Mouse (Mus musculus) forebrain, embryonic 16.5 days (tissue): Measurements from ENCODE around the gene Stim1. TPM values are rescaled to one million over a fixed set of nuclear protein-coding genes. Genes with fewer than 3 reads are reported as not detected.

Experiments used
- ATAC-seq: fragments of 200-750 bp; cut with Nextera tagmentation; 2 replicates; pipeline ENCODE4 v1.8.0; 2017; ENCODE audit warnings: mild to moderate bottlenecking, moderate library complexity
- H3K27ac ChIP-seq: fragments of 300-500 bp; sonication (generic); 2 replicates; pipeline ENCODE4 v1.5.1; 2014; ENCODE audit warnings: low read length, control low read depth
- H3K27me3 ChIP-seq: fragments of 300-500 bp; sonication (generic); replicated peaks from 2 replicates; pipeline ENCODE4 v1.6.1; 2014; ENCODE audit warnings: low read length; ENCODE audit not compliant: control insufficient read depth, insufficient read depth
- H3K36me3 ChIP-seq: fragments of 300-500 bp; sonication (generic); 2 replicates; pipeline ENCODE4 v1.6.1; 2014; ENCODE audit not compliant: control insufficient read depth, insufficient read depth
- H3K4me1 ChIP-seq: fragments of 300-500 bp; sonication (generic); replicated peaks from 2 replicates; pipeline ENCODE4 v1.6.1; 2014; ENCODE audit warnings: low read length; ENCODE audit not compliant: control insufficient read depth, insufficient read depth
- H3K4me2 ChIP-seq: fragments of 300-500 bp; sonication (generic); 2 replicates; pipeline ENCODE4 v1.6.1; 2014; ENCODE audit warnings: mild to moderate bottlenecking, low read length, control low read depth
- H3K4me3 ChIP-seq: fragments of 300-500 bp; sonication (generic); replicated peaks from 2 replicates; pipeline ENCODE4 v1.5.1; 2014; ENCODE audit warnings: mild to moderate bottlenecking, low read length, control low read depth
- H3K9ac ChIP-seq: fragments of 300-500 bp; sonication (generic); replicated peaks from 2 replicates; pipeline ENCODE4 v1.6.1; 2014; ENCODE audit warnings: low read depth, low read length, control low read depth
- H3K9me3 ChIP-seq: fragments of 300-500 bp; sonication (generic); 2 replicates; pipeline ENCODE4 v1.6.1; 2016; ENCODE audit warnings: low read length; ENCODE audit not compliant: control insufficient read depth
- WGBS: fragments of 180-500 bp; shearing (Covaris S2); extraction: QIAGEN DNeasy Blood & Tissue Kit; methylation state at CpG from one replicate; pipeline ENCODE4 v1.1.7; 2014; 5-methylcytosine and 5-hydroxymethylcytosine counted together
- polyA plus RNA-seq: library from polyadenylated mRNA; unstranded; fragments of >200 nt; fragmentation: Nextera tagmentation; extraction: Ambion mirVana; gene quantifications from 2 replicates; pipeline ENCODE4 v1.2.1, GENCODE M21; 2015

Stim1 gene
- polyA plus RNA-seq, 1 experiment from 2014 or later = 12.1 TPM

DNA sequence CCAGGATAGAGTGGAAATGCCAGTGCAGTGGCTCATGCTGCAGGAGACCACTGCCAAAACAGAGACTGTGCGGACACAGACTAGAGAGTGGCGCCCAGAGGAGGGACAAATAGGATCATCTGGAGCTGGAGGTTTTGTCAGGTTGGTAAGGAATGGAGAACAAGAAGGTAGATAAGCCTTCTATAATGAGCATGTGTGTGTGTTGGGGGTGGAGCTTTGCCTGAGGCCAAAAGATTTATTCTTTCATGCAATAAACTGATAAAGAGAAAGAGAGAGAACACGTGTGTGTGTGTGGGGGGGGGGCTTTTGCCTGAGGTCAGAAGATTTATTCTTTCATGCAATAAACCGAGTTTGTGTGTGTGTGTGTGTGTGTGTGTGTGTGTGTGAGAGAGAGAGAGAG is 34.5 kb upstream of the Stim1 start:
- Histone ChIP-seq H3K4me1 (no peaks in the 10 kb centered on the region), H3K9ac (no peak overlapping the region), H3K27me3 (no peaks in the 10 kb centered on the region), H3K4me3 (no peak overlapping the region), H3K36me3 (peaks cover 9% of the 10 kb centered on the region; the same call in 1 of the 2 replicates), H3K4me2 (no peak overlapping the region), H3K27ac (no peak overlapping the region), H3K9me3 (no peaks in the 10 kb centered on the region)
- no peak for ATAC-seq
- WGBS = 74% methylated on average over 4 of the region's 4 CpGs

- Histone ChIP-seq H3K27me3 (no peaks in the 10 kb centered on the region), H3K4me3 (no peak overlapping the region), H3K9ac (no peak overlapping the region), H3K9me3 (no peaks in the 10 kb centered on the region), H3K4me2 (no peak overlapping the region), H3K27ac (no peak overlapping the region), H3K36me3 (peaks cover 22% of the 10 kb centered on the region), H3K4me1 (no peaks in the 10 kb centered on the region)
- no peak for ATAC-seq
- WGBS = 92% methylated on average over 8 of the region's 8 CpGs
Observed at GRCm38 (mm10) chr7:102238686-102239286, 28.8 kb upstream of the Stim1 start.

DNA sequence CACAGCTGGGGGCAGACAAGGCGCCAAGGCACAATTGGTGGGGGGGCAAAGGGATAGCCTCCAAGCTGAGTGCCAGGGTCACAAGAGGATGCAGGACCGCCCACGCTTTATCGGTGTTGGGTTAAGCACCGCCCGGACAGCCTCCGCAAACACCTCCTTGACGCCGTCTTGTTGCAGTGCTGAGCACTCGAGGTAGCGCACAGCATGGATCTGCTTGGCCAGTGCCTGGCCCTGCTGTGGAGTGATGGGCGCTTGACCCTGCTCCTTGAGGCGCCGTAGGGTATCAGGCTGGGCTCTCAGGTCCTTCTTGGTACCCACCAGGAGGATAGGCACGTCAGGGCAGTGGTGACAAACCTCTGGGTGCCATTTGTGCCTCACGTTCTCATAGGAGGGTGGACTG is 28.0 kb upstream of the Stim1 start:
- no peak overlapping the region for H3K9ac ChIP-seq
- no peak for ATAC-seq
- H3K4me3 ChIP-seq = no peak overlapping the region
- H3K9me3 ChIP-seq = no peaks in the 10 kb centered on the region
- 94% methylated on average over 16 of the region's 16 CpGs for WGBS
- H3K4me1 ChIP-seq = no peaks in the 10 kb centered on the region
- H3K27ac ChIP-seq = no peak overlapping the region
- no peaks in the 10 kb centered on the region for H3K27me3 ChIP-seq
- H3K4me2 ChIP-seq = no peak overlapping the region
- H3K36me3 ChIP-seq = peaks cover 22% of the 10 kb centered on the region

DNA sequence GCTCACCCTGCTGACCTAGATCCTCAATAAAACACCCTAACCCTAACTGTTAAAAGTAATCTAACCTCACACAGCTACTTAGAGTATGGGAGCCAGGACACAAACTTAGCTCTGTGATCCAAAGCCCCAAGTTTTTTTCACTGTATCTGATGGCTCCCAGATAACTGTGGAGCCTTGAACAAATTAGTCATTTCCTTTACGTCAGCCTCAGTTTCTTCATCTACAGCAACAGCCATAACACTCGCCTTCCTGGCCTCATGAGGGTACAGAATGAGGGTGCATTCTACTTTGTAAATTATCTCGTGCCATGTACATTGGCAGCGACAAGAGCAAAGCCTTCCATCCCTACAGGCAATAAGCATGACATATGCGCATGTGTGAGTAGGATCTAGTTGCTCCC is 25.2 kb upstream of the Stim1 start:
- H3K27ac ChIP-seq = no peak overlapping the region
- 91% methylated on average over 5 of the region's 5 CpGs for WGBS
- peaks cover 18% of the 10 kb centered on the region for H3K36me3 ChIP-seq

GRCm38 (mm10) chr7:102242917-102243316 is 24.7 kb upstream of the Stim1 start:
- peaks cover 14% of the 10 kb centered on the region for H3K36me3 ChIP-seq

More for the DNA sequence above, 25.2 kb upstream of the Stim1 start:
- peaks cover 5% of the 10 kb centered on the region; the same call in 1 of the 2 replicates for H3K4me1 ChIP-seq
- ATAC-seq = no peak
- H3K9me3 ChIP-seq = no peaks in the 10 kb centered on the region
- H3K4me3 ChIP-seq = no peak overlapping the region
- no peak overlapping the region for H3K9ac ChIP-seq
- no peaks in the 10 kb centered on the region for H3K27me3 ChIP-seq
- no peak overlapping the region for H3K4me2 ChIP-seq

DNA sequence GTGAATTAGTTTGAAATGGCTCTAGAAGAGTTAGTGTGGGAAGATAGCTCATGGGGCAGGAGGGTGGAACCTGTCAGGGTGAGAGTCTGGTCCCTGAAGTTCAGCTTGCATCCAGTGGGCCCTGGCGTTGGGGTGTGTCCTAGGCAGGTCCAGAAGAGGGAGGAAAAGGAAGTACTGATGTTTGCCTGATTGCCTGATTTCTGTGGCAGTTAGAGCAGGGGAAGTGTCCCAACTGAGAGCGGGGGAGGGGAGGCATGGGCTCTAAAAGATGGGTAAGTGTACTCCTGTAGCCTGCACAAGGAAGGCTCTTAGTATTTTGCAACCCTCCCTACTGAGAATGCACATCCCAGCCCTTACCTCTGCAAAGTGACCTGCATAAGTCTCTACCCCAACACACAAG is 23.7 kb upstream of the Stim1 start:
- peaks cover 5% of the 10 kb centered on the region for H3K36me3 ChIP-seq
- WGBS = 94% methylated on average over 2 of the region's 2 CpGs
- no peaks in the 10 kb centered on the region for H3K27me3 ChIP-seq
- H3K9me3 ChIP-seq = no peaks in the 10 kb centered on the region
- no peak overlapping the region for H3K9ac ChIP-seq
- ATAC-seq = no peak
- peaks cover 11% of the 10 kb centered on the region; the same call in 1 of the 2 replicates for H3K4me1 ChIP-seq
- H3K4me3 ChIP-seq = no peak overlapping the region
- H3K4me2 ChIP-seq = no peak overlapping the region
- no peak overlapping the region for H3K27ac ChIP-seq

More at GRCm38 (mm10) chr7:102242917-102243316, 24.7 kb upstream of the Stim1 start:
- Histone ChIP-seq H3K27ac (no peak overlapping the region), H3K9ac (no peak overlapping the region), H3K27me3 (no peaks in the 10 kb centered on the region), H3K9me3 (no peaks in the 10 kb centered on the region), H3K4me2 (no peak overlapping the region), H3K4me1 (peaks cover 5% of the 10 kb centered on the region; the same call in 1 of the 2 replicates), H3K4me3 (no peak overlapping the region)
- 86% methylated on average over 3 of the region's 3 CpGs for WGBS
- ATAC-seq = no peak

DNA sequence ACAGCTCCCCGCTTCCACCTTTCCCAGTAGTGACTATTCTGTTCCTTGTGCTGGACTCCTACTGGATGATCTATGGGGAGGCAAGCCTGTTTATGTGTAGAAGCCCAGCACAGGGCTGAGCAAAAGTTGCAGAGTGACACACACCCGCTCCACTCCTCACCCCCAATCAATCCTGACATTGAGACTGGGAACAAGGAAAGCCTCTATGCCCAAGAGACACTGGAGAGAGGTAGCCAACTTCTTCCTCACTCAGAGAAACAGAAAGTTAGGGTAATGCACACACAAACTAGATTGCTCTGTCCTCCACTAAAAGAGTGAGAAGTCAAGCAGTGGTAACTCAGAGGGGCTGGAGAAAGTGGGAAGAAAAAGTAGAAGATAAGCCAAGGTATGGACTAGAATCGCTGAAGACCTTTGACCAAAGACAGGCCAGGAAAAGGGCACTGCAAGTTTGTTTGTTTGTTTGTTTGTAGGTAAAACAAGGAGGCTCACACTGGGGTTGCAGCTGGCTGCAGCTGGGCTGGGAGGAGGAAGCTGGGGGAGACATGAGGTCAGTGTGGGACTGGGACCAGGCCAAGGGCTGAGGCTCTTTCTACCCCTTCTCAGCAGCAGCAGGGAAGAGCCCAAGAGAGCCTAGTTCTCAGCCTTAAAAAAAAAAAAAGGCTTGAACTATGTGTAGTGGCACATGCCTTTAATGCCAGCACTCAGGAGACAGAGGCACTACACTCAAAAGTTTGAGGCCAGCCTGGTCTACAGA is 22.6 kb upstream of the Stim1 start:
- H3K27ac ChIP-seq = no peak overlapping the region
- H3K4me2 ChIP-seq = no peak overlapping the region
- H3K36me3 ChIP-seq = no peaks in the 10 kb centered on the region; the same call in 1 of the 2 replicates
- no peaks in the 10 kb centered on the region for H3K27me3 ChIP-seq
- 93% methylated on average over 3 of the region's 3 CpGs for WGBS
- ATAC-seq = no peak
- H3K4me1 ChIP-seq = peaks cover 22% of the 10 kb centered on the region
- H3K9me3 ChIP-seq = no peaks in the 10 kb centered on the region
- H3K9ac ChIP-seq = no peak overlapping the region
- H3K4me3 ChIP-seq = no peak overlapping the region

- H3K27ac ChIP-seq = no peak overlapping the region
- no peak overlapping the region for H3K9ac ChIP-seq
- H3K36me3 ChIP-seq = no peaks in the 10 kb centered on the region
- H3K9me3 ChIP-seq = no peaks in the 10 kb centered on the region
- peaks cover 22% of the 10 kb centered on the region for H3K4me1 ChIP-seq
- H3K4me3 ChIP-seq = no peak overlapping the region
- WGBS = 5% methylated on average over 1 of the region's 1 CpGs
- no peaks in the 10 kb centered on the region for H3K27me3 ChIP-seq
- no peak overlapping the region for H3K4me2 ChIP-seq
- no peak for ATAC-seq
Observed at GRCm38 (mm10) chr7:102245775-102246174, 21.8 kb upstream of the Stim1 start.

- Histone ChIP-seq H3K9me3 (no peaks in the 10 kb centered on the region), H3K9ac (no peak overlapping the region), H3K27ac (no peak overlapping the region), H3K36me3 (no peaks in the 10 kb centered on the region), H3K4me1 (peaks cover 27% of the 10 kb centered on the region), H3K27me3 (no peaks in the 10 kb centered on the region), H3K4me3 (no peak overlapping the region), H3K4me2 (no peak overlapping the region)
- no peak for ATAC-seq
- WGBS = 70% methylated on average over 6 of the region's 6 CpGs
Observed at GRCm38 (mm10) chr7:102246265-102246664, 21.3 kb upstream of the Stim1 start.
